Mouse (Mus musculus) testis, adult 2 months (tissue): ENCODE results near the gene Gm49776. TPM values are rescaled to one million over a fixed set of nuclear protein-coding genes. Genes with fewer than 3 reads are reported as not detected.

Experiments used
- H3K27ac ChIP-seq: fragments of 200-500 bp; 2 replicates; pipeline ENCODE4 v1.5.1; 2012; ENCODE audit warnings: low read depth, low read length; ENCODE audit not compliant: control insufficient read depth, insufficient read depth
- H3K27me3 ChIP-seq: fragments of 200-500 bp; 2 replicates; pipeline ENCODE4 v1.6.1; 2012; ENCODE audit warnings: mild to moderate bottlenecking, low read length, moderate library complexity; ENCODE audit not compliant: control insufficient read depth, insufficient read depth
- H3K36me3 ChIP-seq: fragments of 200-500 bp; 2 replicates; pipeline ENCODE4 v1.6.1; 2012; ENCODE audit warnings: mild to moderate bottlenecking, low read length; ENCODE audit not compliant: control insufficient read depth, insufficient read depth
- H3K4me1 ChIP-seq: fragments of 200-500 bp; 2 replicates; pipeline ENCODE4 v1.6.1; 2012; ENCODE audit warnings: low read length; ENCODE audit not compliant: control insufficient read depth, insufficient read depth
- H3K4me3 ChIP-seq: fragments of 200-500 bp; 2 replicates; pipeline ENCODE4 v1.5.1; 2012; ENCODE audit warnings: low read depth, mild to moderate bottlenecking, low read length, moderate library complexity, mixed read lengths; ENCODE audit not compliant: control insufficient read depth
- CTCF ChIP-seq: fragments of 200-500 bp; IDR thresholded peaks from 2 replicates; pipeline ENCODE4 v1.5.1; 2012; ENCODE audit warnings: low read depth, mild to moderate bottlenecking, inconsistent platforms, low read length, moderate library complexity; ENCODE audit not compliant: control insufficient read depth, insufficient read depth, insufficient replicate concordance
- POLR2A ChIP-seq: fragments of 200-500 bp; IDR thresholded peaks from 2 replicates; pipeline ENCODE4 v1.6.1; 2012; ENCODE audit warnings: low read depth, mild to moderate bottlenecking, inconsistent platforms, low read length, moderate library complexity; ENCODE audit not compliant: control insufficient read depth
- polyA plus RNA-seq: library from polyadenylated mRNA; depleted of rRNA; stranded (reverse); fragments of >200 nt; gene quantifications from 2 replicates; pipeline ENCODE4 v1.2.3, GENCODE M21; 2012

The Gm49776 gene
- polyA plus RNA-seq, 1 experiment: 0.38 TPM

DNA sequence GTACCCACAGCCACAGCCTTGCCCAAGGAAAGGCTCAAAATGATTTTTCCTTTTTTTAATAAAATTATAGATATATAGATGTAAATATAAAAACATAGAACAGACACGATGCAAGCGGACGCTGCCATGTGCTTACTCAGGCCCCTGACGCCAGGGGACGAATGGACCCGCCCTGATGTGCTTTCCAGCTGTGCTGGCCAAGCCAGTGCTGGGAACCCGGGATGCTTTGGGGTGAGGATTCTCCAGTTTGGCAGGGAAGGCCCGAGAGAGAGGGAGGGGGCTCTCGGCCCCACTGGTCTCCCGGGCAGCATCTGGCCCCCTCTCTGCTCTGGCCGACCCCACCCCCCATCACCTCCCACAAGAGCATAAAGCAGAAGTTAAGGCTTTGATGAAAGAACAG lies 35.9 kb downstream of the Gm49776 start:
- Histone ChIP-seq H3K27me3 (no peaks in the 10 kb centered on the region), H3K27ac (no peak overlapping the region), H3K36me3 (no peaks in the 10 kb centered on the region), H3K4me1 (peaks cover 4% of the 10 kb centered on the region; the same call in 1 of the 2 replicates), H3K4me3 (no peak overlapping the region)
- TF ChIP-seq CTCF (no peak), POLR2A (no peak)

DNA sequence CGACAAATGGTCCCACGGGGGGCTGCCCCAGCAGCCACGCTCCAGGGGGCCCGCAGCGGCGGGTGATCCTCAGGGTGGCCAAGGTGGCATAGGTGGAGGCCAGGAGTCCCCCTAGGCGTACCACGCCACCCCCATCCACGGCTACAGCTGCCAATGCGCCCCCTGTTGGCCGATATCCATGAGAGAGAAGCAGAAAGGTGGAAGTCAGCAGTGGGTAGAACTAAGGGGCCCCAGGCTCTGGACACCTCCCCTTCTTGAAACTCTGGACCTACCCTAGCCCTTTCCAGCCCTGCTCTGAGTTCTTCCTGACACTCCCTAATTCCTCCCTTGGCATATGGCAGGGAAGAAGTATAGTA lies 36.6 kb downstream of the Gm49776 start:
- no peak overlapping the region for H3K4me3 ChIP-seq
- no peaks in the 10 kb centered on the region for H3K36me3 ChIP-seq
- no peaks in the 10 kb centered on the region for H3K27me3 ChIP-seq
- peaks cover 4% of the 10 kb centered on the region; the same call in 1 of the 2 replicates for H3K4me1 ChIP-seq
- TF ChIP-seq POLR2A (no peak), CTCF (no peak)
- no peak overlapping the region for H3K27ac ChIP-seq

DNA sequence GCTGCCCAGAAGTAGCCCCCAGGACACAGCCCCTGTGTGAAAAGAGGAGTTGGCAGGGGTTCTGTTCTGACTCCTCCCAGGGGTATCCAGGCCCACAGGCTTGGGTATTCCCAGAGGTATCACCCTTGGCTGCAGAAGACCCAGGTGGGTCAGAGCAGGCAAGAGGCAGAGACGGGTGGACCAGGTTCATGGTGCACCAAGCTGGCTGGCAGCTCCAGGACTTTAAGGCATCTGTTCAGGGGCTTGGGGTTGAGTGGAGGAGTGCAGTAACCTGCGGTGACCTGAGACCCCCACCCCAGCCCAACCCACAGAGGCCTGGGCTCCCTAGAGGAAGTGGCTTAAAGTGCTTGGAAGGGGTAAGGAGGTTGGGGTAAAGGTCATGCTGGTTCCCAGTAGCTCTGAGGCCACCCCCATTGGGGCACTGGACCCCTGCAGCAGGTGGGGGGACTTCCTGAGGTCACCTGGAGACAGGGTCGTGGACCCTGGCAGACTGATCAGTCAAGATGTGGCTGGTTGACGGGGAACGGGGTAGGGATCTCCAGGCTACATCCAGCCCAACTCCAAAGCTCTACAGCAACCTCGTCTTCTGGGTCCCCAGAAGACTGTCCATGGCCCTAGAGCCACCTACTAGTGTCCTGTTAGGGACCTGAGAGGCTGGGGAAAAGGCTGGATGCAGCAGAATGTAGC lies 37.1 kb downstream of the Gm49776 start:
- H3K27ac ChIP-seq: no peak overlapping the region
- no peak for TF ChIP-seq CTCF
- TF ChIP-seq POLR2A: no peak
- H3K27me3 ChIP-seq: no peaks in the 10 kb centered on the region
- H3K4me3 ChIP-seq: no peak overlapping the region
- peaks cover 4% of the 10 kb centered on the region; the same call in 1 of the 2 replicates for H3K4me1 ChIP-seq
- no peaks in the 10 kb centered on the region for H3K36me3 ChIP-seq

DNA sequence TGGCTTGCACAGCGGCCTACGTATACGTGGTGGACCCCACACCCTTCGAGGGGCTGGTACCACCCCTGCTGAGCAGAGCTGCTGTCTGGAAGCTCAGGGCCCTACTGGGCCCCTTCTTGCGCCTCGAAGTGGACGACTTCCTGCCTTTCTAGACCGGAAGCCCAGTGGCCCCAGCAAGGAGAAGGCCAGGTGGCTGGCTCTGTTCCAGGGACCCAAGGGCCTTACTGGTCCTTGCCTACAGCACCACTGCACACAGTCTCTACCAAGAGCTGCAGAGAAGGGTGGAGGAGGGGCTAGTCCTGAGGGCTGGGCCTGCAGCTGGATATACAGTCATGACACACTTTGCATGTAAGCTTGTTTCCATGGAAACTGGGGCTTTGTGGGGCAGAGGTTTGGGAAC lies 38.1 kb downstream of the Gm49776 start:
- H3K27ac ChIP-seq: no peak overlapping the region
- H3K27me3 ChIP-seq: no peaks in the 10 kb centered on the region
- TF ChIP-seq CTCF (no peak), POLR2A (no peak)
- no peaks in the 10 kb centered on the region for H3K36me3 ChIP-seq
- peak overlapping the region; percentile 8; the same call in 1 of the 2 replicates for H3K4me3 ChIP-seq
- H3K4me1 ChIP-seq: peaks cover 4% of the 10 kb centered on the region; the same call in 1 of the 2 replicates

DNA sequence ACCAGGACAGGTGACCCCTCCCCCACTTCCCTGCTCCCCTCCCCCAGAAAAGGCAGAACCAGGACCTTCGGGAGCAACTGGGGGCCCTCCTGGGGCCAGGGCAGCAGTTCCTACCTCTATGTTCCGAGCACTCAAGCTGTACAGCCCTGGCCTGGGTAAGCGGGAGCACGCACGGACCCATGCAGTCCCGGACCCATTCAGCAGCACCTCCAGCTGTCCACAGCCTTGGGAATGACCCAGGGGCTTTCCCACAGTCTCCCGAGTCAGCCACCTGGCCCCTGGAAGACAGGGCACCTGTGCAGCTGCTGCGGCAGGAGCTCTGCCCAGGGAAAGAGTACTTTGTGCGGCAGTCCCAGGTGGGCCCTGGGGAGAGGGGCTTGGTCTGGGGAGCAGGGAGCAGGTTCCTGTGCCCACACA lies 39.5 kb downstream of the Gm49776 start:
- Histone ChIP-seq H3K27me3 (no peaks in the 10 kb centered on the region), H3K4me3 (peak overlapping the region; percentile 74), H3K4me1 (peaks cover 4% of the 10 kb centered on the region; the same call in 1 of the 2 replicates), H3K36me3 (no peaks in the 10 kb centered on the region), H3K27ac (no peak overlapping the region; the same call in 1 of the 2 replicates)
- TF ChIP-seq CTCF (no peak), POLR2A (peak; percentile 17; the same call in 1 of the 2 replicates)

DNA sequence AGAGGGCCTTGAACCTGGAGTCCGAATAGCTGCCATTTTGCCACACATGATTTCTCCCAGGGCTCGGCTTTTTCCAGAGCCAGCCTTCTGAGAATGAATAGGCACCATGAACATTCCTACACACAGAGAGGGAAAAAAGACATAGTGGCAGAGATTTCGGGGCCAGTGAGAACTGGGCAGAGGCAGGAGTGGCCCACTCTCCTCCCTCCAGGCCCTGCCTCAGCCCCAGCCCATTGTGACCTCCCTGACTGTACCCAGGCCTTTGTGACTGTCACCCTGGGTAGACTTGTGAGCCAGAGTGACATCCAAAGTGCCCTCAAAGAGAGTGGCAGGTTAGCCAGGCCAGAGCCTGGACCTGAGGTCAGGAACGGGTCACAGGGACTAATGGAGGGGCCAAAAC lies 40.5 kb downstream of the Gm49776 start, which contains the start of gene Ccdc188:
Gene Ccdc188, plus strand, starts transcription at position 301 of the 400 bp plus-strand sequence.
- peaks cover 4% of the 10 kb centered on the region; the same call in 1 of the 2 replicates for H3K4me1 ChIP-seq
- no peaks in the 10 kb centered on the region for H3K36me3 ChIP-seq
- peak; percentile 18; the same call in 1 of the 2 replicates for TF ChIP-seq POLR2A
- no peak for TF ChIP-seq CTCF
- H3K4me3 ChIP-seq: peak within 1 kb of the TSS; percentile 74
- H3K27ac ChIP-seq: peak within 1 kb of the TSS; percentile 41
- no peaks in the 10 kb centered on the region for H3K27me3 ChIP-seq

DNA sequence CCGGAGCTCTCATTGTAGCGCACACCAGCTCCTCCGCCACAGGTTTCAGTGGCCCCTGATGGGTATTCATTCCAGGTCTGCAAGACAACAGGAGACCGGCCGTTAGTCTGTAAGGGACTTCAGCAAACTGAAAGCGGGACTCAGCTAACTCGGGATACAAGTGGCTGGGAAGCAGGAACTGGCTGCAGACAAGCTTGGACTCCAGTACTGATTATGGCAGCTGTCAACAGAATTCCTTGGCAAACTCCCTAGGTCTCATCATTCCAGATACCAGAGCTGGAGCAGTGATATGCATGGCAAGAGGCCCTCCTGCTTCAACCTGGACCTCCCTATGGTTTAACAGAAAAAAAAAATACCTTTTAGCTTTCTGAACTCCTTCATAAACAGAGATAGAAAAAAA lies 43.3 kb downstream of the Gm49776 start:
- Histone ChIP-seq H3K4me1 (peaks cover 4% of the 10 kb centered on the region; the same call in 1 of the 2 replicates), H3K4me3 (peak overlapping the region; percentile 90), H3K27me3 (no peaks in the 10 kb centered on the region), H3K27ac (no peak overlapping the region), H3K36me3 (no peaks in the 10 kb centered on the region)
- TF ChIP-seq CTCF: no peak
- no peak for TF ChIP-seq POLR2A

DNA sequence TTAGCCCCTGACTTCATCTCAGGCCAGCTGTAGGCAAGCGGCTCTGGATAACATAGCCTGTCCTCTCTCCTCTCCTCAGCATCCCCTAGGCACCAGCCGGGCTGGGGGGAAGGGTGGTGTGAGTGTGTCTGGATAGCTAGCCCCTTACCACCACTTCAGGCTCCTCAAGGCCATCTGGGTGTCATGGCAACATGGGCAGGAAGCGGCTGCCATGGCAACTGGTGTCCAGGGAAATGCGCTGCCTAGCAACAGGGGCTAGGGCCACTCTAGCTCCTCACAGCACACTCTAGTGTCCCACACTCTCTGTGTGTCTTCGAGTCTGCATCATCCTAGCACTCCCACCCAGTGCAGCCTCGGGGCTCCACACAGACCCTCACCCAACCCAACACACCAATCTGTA lies 44.4 kb downstream of the Gm49776 start:
- Histone ChIP-seq H3K27me3 (no peaks in the 10 kb centered on the region), H3K27ac (no peak overlapping the region), H3K36me3 (no peaks in the 10 kb centered on the region), H3K4me1 (peaks cover 4% of the 10 kb centered on the region; the same call in 1 of the 2 replicates), H3K4me3 (peak overlapping the region; percentile 90)
- TF ChIP-seq POLR2A: peak; percentile 68; the same call in 1 of the 2 replicates
- 0 out of 2 replicates have a peak, but pooled peaks have one; percentile 16 for TF ChIP-seq CTCF
